Comparison of ENCODE assay signal across 8 mouse cellular contexts in genomic region chr4:133479458-133480184, GRCm38 (mm10). TPM values are rescaled to one million over a fixed set of nuclear protein-coding genes. Genes with fewer than 3 reads are reported as not detected.
DNase-seq lines count a peak whose midpoint lies in the region; ATAC-seq and TF ChIP-seq lines count a peak whose summit lies in the region.

Gene Tent5b (plus strand): TSS chr4:133480132.

- no peak within 1 kb of the TSS; the same call in 1 of the 2 replicates for H3K9ac ChIP-seq in forebrain, embryonic 16.5 days (replicated peaks; ENCODE audit: low read depth, low read length)
- H3K9ac ChIP-seq in lung, embryonic 15.5 days, result peak within 1 kb of the TSS; percentile 11; the same call in 1 of the 2 replicates

- H3K4me1 ChIP-seq in G1E (ENCODE audit: insufficient read depth, low read depth, low read length), result peaks cover 11% of the 10 kb centered on the region
- peaks cover 8% of the 10 kb centered on the region; the same call in 1 of the 2 replicates for H3K4me1 ChIP-seq in forebrain, embryonic 16.5 days (replicated peaks; ENCODE audit: control insufficient read depth, insufficient read depth, low read length)
- peaks cover 18% of the 10 kb centered on the region for H3K4me1 ChIP-seq in lung, embryonic 15.5 days

- peaks cover 54% of the 10 kb centered on the region for H3K27me3 ChIP-seq in G1E (ENCODE audit: insufficient read depth, low read length)
- H3K27me3 ChIP-seq in forebrain, embryonic 16.5 days (replicated peaks; ENCODE audit: control insufficient read depth, insufficient read depth, low read length), result peaks cover 25% of the 10 kb centered on the region
- peaks cover 55% of the 10 kb centered on the region for H3K27me3 ChIP-seq in lung, embryonic 15.5 days

- peak within 1 kb of the TSS; percentile 55 for H3K4me2 ChIP-seq in forebrain, embryonic 16.5 days (ENCODE audit: low read length)
- H3K4me2 ChIP-seq in lung, embryonic 15.5 days, result peak within 1 kb of the TSS; percentile 63

- DNase-seq in G1E (ENCODE audit: low spot score), result peak; percentile 69
- DNase-seq in cerebellum, adult 18-20 months, result peak; percentile 93 to 98
- DNase-seq in heart, postnatal 4 days, result peak; percentile 99
- DNase-seq in layer of hippocampus, adult 8-10 months (ENCODE audit: low spot score in 2 of 2), result peak; percentile 96 to 98
- peak; percentile 95 for DNase-seq in ovary, postnatal 10 days (ENCODE audit: low spot score)
- peak; percentile 88 to 89 for DNase-seq in thymus, postnatal 10 days (ENCODE audit: low spot score in 2 of 2)

- H3K9me3 ChIP-seq in G1E (replicated peaks), result no peaks in the 10 kb centered on the region
- H3K9me3 ChIP-seq in forebrain, embryonic 16.5 days (ENCODE audit: control insufficient read depth, low read length), result no peaks in the 10 kb centered on the region
- no peaks in the 10 kb centered on the region for H3K9me3 ChIP-seq in lung, embryonic 15.5 days

- no peak within 1 kb of the TSS for H3K27ac ChIP-seq in forebrain, embryonic 16.5 days (ENCODE audit: low read length)
- H3K27ac ChIP-seq in lung, embryonic 15.5 days, result no peak within 1 kb of the TSS

- peak within 1 kb of the TSS; percentile 58; the same call in 1 of the 2 replicates for H3K4me3 ChIP-seq in G1E (ENCODE audit: low read depth, low read length)
- H3K4me3 ChIP-seq in forebrain, embryonic 16.5 days (replicated peaks; ENCODE audit: low read length), result peak within 1 kb of the TSS; percentile 43
- peak within 1 kb of the TSS; percentile 45 for H3K4me3 ChIP-seq in lung, embryonic 15.5 days

- peak; percentile 60; the same call in 1 of the 2 replicates for ATAC-seq in G1E (ENCODE audit: extremely low read depth, insufficient number of reproducible peaks, low FRiP score, poor library complexity, severe bottlenecking)
- peak; percentile 99 for ATAC-seq in forebrain, embryonic 16.5 days
- peak; percentile 97 for ATAC-seq in lung, embryonic 15.5 days (ENCODE audit: borderline replicate concordance, extremely low read depth, low FRiP score, low TSS enrichment)

- no peaks in the 10 kb centered on the region for H3K36me3 ChIP-seq in G1E (replicated peaks)
- no peaks in the 10 kb centered on the region for H3K36me3 ChIP-seq in forebrain, embryonic 16.5 days (ENCODE audit: control insufficient read depth, insufficient read depth)
- no peaks in the 10 kb centered on the region for H3K36me3 ChIP-seq in lung, embryonic 15.5 days

- no peak for TF ChIP-seq CTCF in G1E (IDR thresholded peaks at IDR 0.05; ENCODE audit: low read depth, low read length)

- 4% methylated on average over 29 of the region's 29 CpGs for WGBS in forebrain, embryonic 16.5 days
- WGBS in lung, embryonic 15.5 days, result 3% methylated on average over 29 of the region's 29 CpGs

RNA-seq across cellular contexts. Expression of gene Tent5b, which starts in this region (rescaled TPM):
- total RNA-seq in G1E (2014; fragmentation: Nextera tagmentation) (not detected in 2 replicates), G1E (2017) (not detected in 2 replicates)
- not detected in 2 replicates for polyA plus RNA-seq in G1E (2012)
- polyA plus RNA-seq in forebrain, embryonic 16.5 days (2015; fragmentation: Nextera tagmentation; extraction: Ambion mirVana), result 0.09 and 0.14 TPM in 2 replicates
- total RNA-seq in heart, postnatal 4 days (2021), result 1 to 10 TPM; 1.9 to 3.1 TPM
- total RNA-seq in layer of hippocampus, adult 8-10 months (2022), result under 1 TPM in 2 of 4 experiments, not detected in 2; 0.14 to 0.31 TPM
- polyA plus RNA-seq in lung, embryonic 15.5 days (2015; fragmentation: Nextera tagmentation; extraction: Ambion mirVana), result 1.5 and 1.9 TPM in 2 replicates

Comparison
In these comparisons a context has a peak if more than half of its experiments do, and no peak if none do; other contexts are left out.
1. Peak in DNase-seq, ATAC-seq and H3K4me3 ChIP-seq in G1E; RNA of the gene not detected or under 1 TPM.
2. Peak in ATAC-seq, H3K4me3 ChIP-seq and H3K4me2 ChIP-seq in forebrain, embryonic 16.5 days; RNA of the gene not detected or under 1 TPM.
3. Peak in DNase-seq in layer of hippocampus, adult 8-10 months; RNA of the gene not detected or under 1 TPM.